ENCODE assay signal across 12 mouse cellular contexts in the genomic region with DNA sequence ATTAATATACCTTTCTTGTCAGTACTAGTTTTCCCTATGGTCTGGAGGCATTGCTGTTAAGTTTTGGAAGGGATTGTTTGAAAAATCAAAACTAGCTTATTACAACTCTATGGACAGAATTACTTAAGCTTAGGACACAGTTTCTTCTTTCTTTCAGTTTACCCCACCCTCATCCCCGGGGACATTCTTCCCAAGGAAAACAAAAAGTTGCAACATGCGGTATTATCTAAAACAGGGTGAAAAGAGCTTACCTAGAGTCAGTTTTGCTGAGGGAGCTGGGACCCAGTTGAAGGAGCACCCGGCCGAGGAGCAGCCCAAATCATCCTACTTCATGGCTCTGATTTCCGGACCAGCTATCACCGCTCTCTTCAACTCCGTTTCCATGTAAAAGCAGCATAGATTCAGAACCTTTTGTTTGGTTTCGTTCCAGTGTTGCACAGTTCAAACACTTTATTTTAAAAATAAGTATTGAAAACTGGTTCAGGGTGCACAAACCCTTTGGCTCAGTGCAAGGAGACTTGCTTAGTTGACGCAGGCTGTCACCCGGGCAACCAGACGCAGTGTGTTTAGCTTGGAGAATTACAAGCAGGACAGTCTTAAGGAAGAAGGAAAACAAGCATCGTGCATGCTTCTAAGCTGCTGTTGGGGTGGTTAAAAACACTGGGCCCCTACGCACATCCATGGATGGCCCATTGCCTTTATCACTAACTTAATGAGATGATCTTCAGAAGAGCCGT. TPM values are rescaled to one million over a fixed set of nuclear protein-coding genes. Genes with fewer than 3 reads are reported as not detected.
A peak's percentile ranks its signal among the peaks of the same experiment; 100 is the strongest.
DNase-seq lines count a peak whose midpoint lies in the region; ATAC-seq lines count a peak whose summit lies in the region.
"Had no signal": no experiment of that assay in that cellular context is flagged by ENCODE, and none has a peak within 500 bp of the region (broad histone marks: within the 10 kb centered on the region; RNA-seq: fewer than 3 reads in every experiment).

A gene (minus strand): TSS at position 546 of the 737 bp plus-strand sequence.

- H3K9me3 ChIP-seq in kidney, embryonic 15.5 days (replicated peaks) = 0 out of 2 replicates have a peak, but pooled peaks cover 6% of the 10 kb centered on the region
- H3K9me3 ChIP-seq: stomach, embryonic 15.5 days had no signal

- intact Hi-C loops in gastrocnemius, postnatal 14 days (cut with DNase I; ENCODE audit: low total_unique reads) = no loop called here
- intact Hi-C loops in left cerebral cortex, postnatal 4 days (cut with DNase I) = no loop called here

- H3K4me1 ChIP-seq in kidney, embryonic 15.5 days = no peaks in the 10 kb centered on the region
- H3K4me1 ChIP-seq: embryonic facial prominence, embryonic 13.5 days; neural tube, embryonic 12.5 days; stomach, embryonic 15.5 days had no signal

- no peak for ATAC-seq in kidney, embryonic 15.5 days (replicated peaks; ENCODE audit: low FRiP score)

- WGBS in kidney, embryonic 15.5 days = 81% methylated on average over 14 of the region's 14 CpGs

- DNase-seq in adrenal gland, postnatal 10 days = peak; percentile 23
- no peak for DNase-seq in adrenal gland, adult 18-20 months (ENCODE audit: low spot score in 2 of 2)
- peak; percentile 27 for DNase-seq in kidney, postnatal 10 days
- DNase-seq in gastrocnemius, postnatal 14 days = peak; percentile 5
- peak; percentile 7 for DNase-seq in left cerebral cortex, postnatal 4 days
- DNase-seq in urinary bladder, postnatal 25 days (ENCODE audit: low spot score) = no peak
- DNase-seq in cerebellum, adult 9-10 months = no peak
- DNase-seq: lung, embryonic 14.5 days had no signal

- no peaks in the 10 kb centered on the region for H3K27me3 ChIP-seq in kidney, embryonic 15.5 days
- H3K27me3 ChIP-seq: embryonic facial prominence, embryonic 13.5 days; neural tube, embryonic 12.5 days; stomach, embryonic 15.5 days had no signal

- no peak within 1 kb of the TSS for H3K9ac ChIP-seq in kidney, embryonic 15.5 days
- H3K9ac ChIP-seq: embryonic facial prominence, embryonic 13.5 days; lung, embryonic 14.5 days; neural tube, embryonic 12.5 days; stomach, embryonic 15.5 days had no signal

- no peaks in the 10 kb centered on the region for H3K36me3 ChIP-seq in kidney, embryonic 15.5 days
- H3K36me3 ChIP-seq: embryonic facial prominence, embryonic 13.5 days; neural tube, embryonic 12.5 days; stomach, embryonic 15.5 days had no signal

- no peak within 1 kb of the TSS for H3K4me2 ChIP-seq in kidney, embryonic 15.5 days
- H3K4me2 ChIP-seq: embryonic facial prominence, embryonic 13.5 days; lung, embryonic 14.5 days; neural tube, embryonic 12.5 days; stomach, embryonic 15.5 days had no signal

- no peak within 1 kb of the TSS for H3K4me3 ChIP-seq in kidney, embryonic 15.5 days (replicated peaks)
- H3K4me3 ChIP-seq: embryonic facial prominence, embryonic 13.5 days; neural tube, embryonic 12.5 days; stomach, embryonic 15.5 days had no signal

- no peak within 1 kb of the TSS for H3K27ac ChIP-seq in kidney, embryonic 15.5 days
- H3K27ac ChIP-seq: embryonic facial prominence, embryonic 13.5 days; neural tube, embryonic 12.5 days; stomach, embryonic 15.5 days had no signal

RNA-seq across cellular contexts. Expression of the gene that starts here (rescaled TPM):
- total RNA-seq in adrenal gland, postnatal 10 days (2021) = under 1 TPM; 0.09 to 0.12 TPM
- total RNA-seq in adrenal gland, adult 18-20 months (2021) = under 1 TPM; 0.13 TPM
- polyA plus RNA-seq in kidney, embryonic 15.5 days (2015; fragmentation: Nextera tagmentation; extraction: Ambion mirVana) = not detected in 2 replicates
- total RNA-seq in gastrocnemius, postnatal 14 days (2021) = not detected
- 1 to 10 TPM; 1.3 to 1.8 TPM for total RNA-seq in left cerebral cortex, postnatal 4 days (2021)
- polyA plus RNA-seq: embryonic facial prominence, embryonic 13.5 days; neural tube, embryonic 12.5 days; stomach, embryonic 15.5 days had no signal

Comparison
In these comparisons a context has a peak if more than half of its experiments do, and no peak if none do; other contexts are left out.
1. Peak in DNase-seq in adrenal gland, postnatal 10 days; RNA of the gene not detected or under 1 TPM.
2. Peak in DNase-seq in gastrocnemius, postnatal 14 days; RNA of the gene not detected or under 1 TPM.
3. DNase-seq: peak in kidney, postnatal 10 days (single experiment) and left cerebral cortex, postnatal 4 days (single experiment); none in adrenal gland, adult 18-20 months (0 of 2), urinary bladder, postnatal 25 days (single experiment) and cerebellum, adult 9-10 months (single experiment).